Mouse (Mus musculus) hindbrain, embryonic 16.5 days (tissue): ENCODE measurements around the gene Col6a4. TPM values are rescaled to one million over a fixed set of nuclear protein-coding genes. Genes with fewer than 3 reads are reported as not detected.
A peak's percentile ranks its signal among the peaks of the same experiment; 100 is the strongest.

Experiments
- ATAC-seq: fragments of 200-750 bp; cut with Nextera tagmentation; 2 replicates; pipeline ENCODE4 v1.8.0; 2017; ENCODE audit warnings: moderate TSS enrichment, moderate library complexity
- H3K27ac ChIP-seq: fragments of 300-500 bp; sonication (generic); 2 replicates; pipeline ENCODE4 v1.5.1; 2014; ENCODE audit warnings: low read depth, mild to moderate bottlenecking, control low read depth, low read length, moderate library complexity
- H3K27me3 ChIP-seq: fragments of 300-500 bp; sonication (generic); replicated peaks from 2 replicates; pipeline ENCODE4 v1.6.1; 2014; ENCODE audit warnings: low read length; ENCODE audit not compliant: control insufficient read depth, insufficient read depth
- H3K36me3 ChIP-seq: fragments of 300-500 bp; sonication (generic); 2 replicates; pipeline ENCODE4 v1.6.1; 2014; ENCODE audit warnings: mild to moderate bottlenecking, low read length, moderate library complexity, mixed read lengths; ENCODE audit not compliant: control insufficient read depth, insufficient read depth
- H3K4me1 ChIP-seq: fragments of 300-500 bp; sonication (generic); 2 replicates; pipeline ENCODE4 v1.6.1; 2014; ENCODE audit warnings: low read depth, low read length; ENCODE audit not compliant: control insufficient read depth, insufficient read depth
- H3K4me2 ChIP-seq: fragments of 300-500 bp; sonication (generic); 2 replicates; pipeline ENCODE4 v1.6.1; 2014; ENCODE audit warnings: mild to moderate bottlenecking, low read length, control low read depth, moderate library complexity
- H3K4me3 ChIP-seq: fragments of 300-500 bp; sonication (generic); 2 replicates; pipeline ENCODE4 v1.5.1; 2014; ENCODE audit warnings: mild to moderate bottlenecking, low read length, control low read depth, moderate library complexity
- H3K9ac ChIP-seq: fragments of 300-500 bp; sonication (generic); 2 replicates; pipeline ENCODE4 v1.6.1; 2014; ENCODE audit warnings: low read depth, mild to moderate bottlenecking, control low read depth, low read length, moderate library complexity
- H3K9me3 ChIP-seq: fragments of 300-500 bp; sonication (generic); 2 replicates; pipeline ENCODE4 v1.6.1; 2014; ENCODE audit warnings: mild to moderate bottlenecking, low read length, moderate library complexity; ENCODE audit not compliant: control insufficient read depth
- WGBS: fragments of 180-500 bp; shearing (Covaris S2); extraction: QIAGEN DNeasy Blood & Tissue Kit; methylation state at CpG from one replicate; pipeline ENCODE4 v1.1.7; 2014; 5-methylcytosine and 5-hydroxymethylcytosine counted together
- polyA plus RNA-seq: library from polyadenylated mRNA; unstranded; fragments of >200 nt; fragmentation: Nextera tagmentation; extraction: Ambion mirVana; gene quantifications from 2 replicates; pipeline ENCODE4 v1.2.1, GENCODE M21; 2015

Col6a4 gene
- polyA plus RNA-seq, 1 experiment from 2014 or later = 1.5 TPM

GRCm38 (mm10) chr9:106123599-106123998, 27.0 kb upstream of the Col6a4 start:
- ATAC-seq = no peak
- no peaks in the 10 kb centered on the region for H3K36me3 ChIP-seq
- WGBS = 59% methylated on average over 4 of the region's 4 CpGs
- H3K4me2 ChIP-seq = no peak overlapping the region
- H3K9ac ChIP-seq = no peak overlapping the region
- peaks cover 12% of the 10 kb centered on the region for H3K4me1 ChIP-seq
- H3K27me3 ChIP-seq = no peaks in the 10 kb centered on the region
- H3K9me3 ChIP-seq = no peaks in the 10 kb centered on the region
- no peak overlapping the region for H3K4me3 ChIP-seq
- H3K27ac ChIP-seq = no peak overlapping the region

- Histone ChIP-seq H3K4me2 (no peak overlapping the region), H3K27me3 (no peaks in the 10 kb centered on the region), H3K27ac (no peak overlapping the region), H3K36me3 (no peaks in the 10 kb centered on the region), H3K4me3 (no peak overlapping the region), H3K4me1 (peaks cover 5% of the 10 kb centered on the region; the same call in 1 of the 2 replicates), H3K9me3 (no peaks in the 10 kb centered on the region), H3K9ac (no peak overlapping the region)
- no peak for ATAC-seq
- WGBS = 27% methylated on average over 9 of the region's 9 CpGs
These were observed 22.5 kb upstream of the Col6a4 start for GRCm38 (mm10) chr9:106119075-106119474.

- no peaks in the 10 kb centered on the region for H3K36me3 ChIP-seq
- H3K9ac ChIP-seq = no peak overlapping the region
- ATAC-seq = peak; percentile 72; the same call in 1 of the 2 replicates
- H3K27me3 ChIP-seq = no peaks in the 10 kb centered on the region
- 25% methylated on average over 13 of the region's 13 CpGs for WGBS
- no peaks in the 10 kb centered on the region for H3K9me3 ChIP-seq
- no peak overlapping the region for H3K27ac ChIP-seq
- peaks cover 5% of the 10 kb centered on the region; the same call in 1 of the 2 replicates for H3K4me1 ChIP-seq
- H3K4me2 ChIP-seq = peak overlapping the region; percentile 46
- H3K4me3 ChIP-seq = peak overlapping the region; percentile 20; the same call in 1 of the 2 replicates
These were observed 19.3 kb upstream of the Col6a4 start for GRCm38 (mm10) chr9:106115801-106116424.

- Histone ChIP-seq H3K9me3 (no peaks in the 10 kb centered on the region), H3K4me1 (peaks cover 5% of the 10 kb centered on the region; the same call in 1 of the 2 replicates), H3K9ac (no peak overlapping the region), H3K27ac (no peak overlapping the region), H3K4me2 (no peak overlapping the region), H3K4me3 (no peak overlapping the region), H3K27me3 (no peaks in the 10 kb centered on the region), H3K36me3 (no peaks in the 10 kb centered on the region)
- 33% methylated on average over 10 of the region's 10 CpGs for WGBS
- ATAC-seq = peak; percentile 76; the same call in 1 of the 2 replicates
These were observed 16.3 kb upstream of the Col6a4 start for GRCm38 (mm10) chr9:106112770-106113423.

- Histone ChIP-seq H3K4me2 (no peak overlapping the region), H3K27me3 (no peaks in the 10 kb centered on the region), H3K9me3 (no peaks in the 10 kb centered on the region), H3K4me3 (no peak overlapping the region), H3K9ac (no peak overlapping the region), H3K4me1 (no peaks in the 10 kb centered on the region), H3K27ac (no peak overlapping the region), H3K36me3 (no peaks in the 10 kb centered on the region)
- 83% methylated on average over 9 of the region's 9 CpGs for WGBS
- no peak for ATAC-seq
These were observed 9.7 kb upstream of the Col6a4 start for GRCm38 (mm10) chr9:106106241-106106640.

GRCm38 (mm10) chr9:106104401-106104800, 7.8 kb upstream of the Col6a4 start:
- WGBS = 58% methylated on average over 7 of the region's 7 CpGs
- H3K27ac ChIP-seq = no peak overlapping the region
- no peaks in the 10 kb centered on the region for H3K36me3 ChIP-seq
- H3K4me3 ChIP-seq = no peak overlapping the region
- no peak for ATAC-seq
- H3K4me1 ChIP-seq = no peaks in the 10 kb centered on the region
- H3K9me3 ChIP-seq = no peaks in the 10 kb centered on the region
- H3K4me2 ChIP-seq = no peak overlapping the region
- H3K9ac ChIP-seq = no peak overlapping the region
- no peaks in the 10 kb centered on the region for H3K27me3 ChIP-seq

- no peaks in the 10 kb centered on the region for H3K9me3 ChIP-seq
- H3K4me3 ChIP-seq = no peak overlapping the region
- no peaks in the 10 kb centered on the region for H3K36me3 ChIP-seq
- no peak overlapping the region for H3K27ac ChIP-seq
- no peak overlapping the region for H3K4me2 ChIP-seq
- no peak overlapping the region for H3K9ac ChIP-seq
- no peak for ATAC-seq
- no peaks in the 10 kb centered on the region for H3K4me1 ChIP-seq
- no peaks in the 10 kb centered on the region for H3K27me3 ChIP-seq
- WGBS = 69% methylated on average over 5 of the region's 5 CpGs
These were observed 4.6 kb upstream of the Col6a4 start for GRCm38 (mm10) chr9:106101166-106101565.

GRCm38 (mm10) chr9:106100262-106100661, 3.7 kb upstream of the Col6a4 start:
- no peak overlapping the region for H3K9ac ChIP-seq
- no peak overlapping the region for H3K4me2 ChIP-seq
- H3K36me3 ChIP-seq = no peaks in the 10 kb centered on the region
- ATAC-seq = no peak
- H3K27me3 ChIP-seq = no peaks in the 10 kb centered on the region
- H3K27ac ChIP-seq = no peak overlapping the region; the same call in 1 of the 2 replicates
- H3K9me3 ChIP-seq = no peaks in the 10 kb centered on the region
- H3K4me3 ChIP-seq = no peak overlapping the region
- 66% methylated on average over 9 of the region's 9 CpGs for WGBS
- H3K4me1 ChIP-seq = no peaks in the 10 kb centered on the region

- Histone ChIP-seq H3K4me2 (peak overlapping the region; percentile 40), H3K27ac (no peak overlapping the region), H3K4me3 (peak overlapping the region; percentile 13; the same call in 1 of the 2 replicates), H3K27me3 (no peaks in the 10 kb centered on the region), H3K9me3 (no peaks in the 10 kb centered on the region), H3K9ac (no peak overlapping the region), H3K4me1 (no peaks in the 10 kb centered on the region), H3K36me3 (no peaks in the 10 kb centered on the region)
- ATAC-seq = 0 out of 2 replicates have a peak, but pooled peaks have one; percentile 27
- 76% methylated on average over 22 of the region's 22 CpGs for WGBS
These were observed 2.9 kb upstream of the Col6a4 start for GRCm38 (mm10) chr9:106099379-106100021.
